Mouse (Mus musculus) CH12F3 (cell line): Measurements from ENCODE around the gene Pank3.

Source experiments
- in situ Hi-C: fragments of 300-500 bp; cut with MboI; formaldehyde crosslinking; loops from 2 replicates; pipeline ENCODE4 v1.14.3; 2020; ENCODE audit warnings: low sequenced_read_pairs

Gene Pank3

GRCm38 (mm10) chr11:35769188-35769745 lies at the start of gene Pank3:
Gene Pank3 (plus strand): TSS chr11:35769484.
- in situ Hi-C loops, result no loop called here

GRCm38 (mm10) chr11:35723876-35724275 lies 45.4 kb upstream of the Pank3 start:
- in situ Hi-C loops, result no loop called here

GRCm38 (mm10) chr11:35726341-35726846 lies 42.9 kb upstream of the Pank3 start:
- in situ Hi-C loops, result no loop called here

- in situ Hi-C loops, result no loop called here
Observed at GRCm38 (mm10) chr11:35728200-35728599, 41.1 kb upstream of the Pank3 start.

GRCm38 (mm10) chr11:35729186-35729585 lies 40.1 kb upstream of the Pank3 start:
- in situ Hi-C loops, result no loop called here

- in situ Hi-C loops, result no loop called here
Observed at GRCm38 (mm10) chr11:35732366-35732765, 36.9 kb upstream of the Pank3 start.

GRCm38 (mm10) chr11:35736817-35737216 lies 32.5 kb upstream of the Pank3 start:
- in situ Hi-C loops, result no loop called here

GRCm38 (mm10) chr11:35737262-35737661 lies 32.0 kb upstream of the Pank3 start:
- in situ Hi-C loops, result no loop called here

- in situ Hi-C loops, result no loop called here
Observed at GRCm38 (mm10) chr11:35738102-35738501, 31.2 kb upstream of the Pank3 start.

GRCm38 (mm10) chr11:35743586-35743985 lies 25.7 kb upstream of the Pank3 start:
- in situ Hi-C loops, result no loop called here

GRCm38 (mm10) chr11:35744571-35744970 lies 24.7 kb upstream of the Pank3 start:
- in situ Hi-C loops, result no loop called here

- in situ Hi-C loops, result no loop called here
Observed at GRCm38 (mm10) chr11:35750578-35750977, 18.7 kb upstream of the Pank3 start.

- in situ Hi-C loops, result no loop called here
Observed at GRCm38 (mm10) chr11:35754906-35755418, 14.3 kb upstream of the Pank3 start.

GRCm38 (mm10) chr11:35755546-35755945 lies 13.7 kb upstream of the Pank3 start:
- in situ Hi-C loops, result no loop called here

GRCm38 (mm10) chr11:35756411-35757303 lies 12.6 kb upstream of the Pank3 start:
- in situ Hi-C loops, result no loop called here

GRCm38 (mm10) chr11:35760001-35760626 lies 9.2 kb upstream of the Pank3 start:
- in situ Hi-C loops, result no loop called here

GRCm38 (mm10) chr11:35760627-35761003 lies 8.7 kb upstream of the Pank3 start:
- in situ Hi-C loops, result no loop called here

- in situ Hi-C loops, result no loop called here
Observed at GRCm38 (mm10) chr11:35766845-35767244, 2.4 kb upstream of the Pank3 start.

- in situ Hi-C loops, result no loop called here
Observed at GRCm38 (mm10) chr11:35769746-35770437, 608 bp downstream of the Pank3 start.

GRCm38 (mm10) chr11:35770741-35771504 lies 1.6 kb downstream of the Pank3 start:
- in situ Hi-C loops, result no loop called here
